Mouse (Mus musculus) liver, embryonic 12.5 days (tissue): Measurements from ENCODE around the gene Dse. TPM values are rescaled to one million over a fixed set of nuclear protein-coding genes. Genes with fewer than 3 reads are reported as not detected.
A peak's percentile ranks its signal among the peaks of the same experiment; 100 is the strongest.
"Not testable (repeated sequence)": the region's sequence is repeated elsewhere in the genome, so short reads cannot be mapped to it uniquely, and the experiment has no call there.

Experiments
- ATAC-seq: fragments of 200-750 bp; cut with Nextera tagmentation; 2 replicates; pipeline ENCODE4 v1.8.0; 2017; ENCODE audit warnings: moderate number of reproducible peaks, mild to moderate bottlenecking, moderate library complexity
- H3K27ac ChIP-seq: fragments of 300-500 bp; sonication (generic); 2 replicates; pipeline ENCODE4 v1.5.1; 2016; ENCODE audit warnings: mild to moderate bottlenecking
- H3K27me3 ChIP-seq: fragments of 300-500 bp; sonication (generic); replicated peaks from 2 replicates; pipeline ENCODE4 v1.6.1; 2016; ENCODE audit warnings: mild to moderate bottlenecking, moderate library complexity
- H3K36me3 ChIP-seq: fragments of 300-500 bp; sonication (generic); 2 replicates; pipeline ENCODE4 v1.6.1; 2016; ENCODE audit warnings: mild to moderate bottlenecking, moderate library complexity
- H3K4me1 ChIP-seq: fragments of 300-500 bp; sonication (generic); 2 replicates; pipeline ENCODE4 v1.6.1; 2016
- H3K4me2 ChIP-seq: fragments of 300-500 bp; sonication (generic); 2 replicates; pipeline ENCODE4 v1.6.1; 2016; ENCODE audit warnings: mild to moderate bottlenecking, moderate library complexity
- H3K4me3 ChIP-seq: fragments of 300-500 bp; sonication (generic); 2 replicates; pipeline ENCODE4 v1.5.1; 2016; ENCODE audit warnings: mild to moderate bottlenecking, moderate library complexity
- H3K9ac ChIP-seq: fragments of 300-500 bp; sonication (generic); 2 replicates; pipeline ENCODE4 v1.6.1; 2016; ENCODE audit warnings: mild to moderate bottlenecking, moderate library complexity
- H3K9me3 ChIP-seq: fragments of 300-500 bp; sonication (generic); replicated peaks from 2 replicates; pipeline ENCODE4 v1.6.1; 2016; ENCODE audit warnings: mild to moderate bottlenecking, moderate library complexity
- WGBS: fragments of 180-500 bp; shearing (Covaris S2); methylation state at CpG from one replicate; pipeline ENCODE4 v1.1.7; 2016; ENCODE audit not compliant: insufficient replicate concordance; 5-methylcytosine and 5-hydroxymethylcytosine counted together
- polyA plus RNA-seq: library from polyadenylated mRNA; unstranded; fragments of >200 nt; fragmentation: Nextera tagmentation; extraction: Ambion mirVana; gene quantifications from 2 replicates; pipeline ENCODE4 v1.2.1, GENCODE M21; 2016

Dse gene
- polyA plus RNA-seq, result 10.1 and 10.8 TPM in 2 replicates

GRCm38 (mm10) chr10:34207503-34207850 is at the start of gene Dse:
Gene Dse (minus strand): TSS chr10:34207715.
- WGBS, result 1% methylated on average over 14 of the region's 14 CpGs
- no peak for ATAC-seq
- Histone ChIP-seq H3K27ac (peak within 1 kb of the TSS; percentile 59), H3K4me3 (peak within 1 kb of the TSS; percentile 59), H3K27me3 (peaks cover 41% of the 10 kb centered on the region), H3K36me3 (no peaks in the 10 kb centered on the region), H3K4me1 (peaks cover 5% of the 10 kb centered on the region; the same call in 1 of the 2 replicates), H3K9ac (peak within 1 kb of the TSS; percentile 55), H3K9me3 (no peaks in the 10 kb centered on the region), H3K4me2 (peak within 1 kb of the TSS; percentile 82)

DNA sequence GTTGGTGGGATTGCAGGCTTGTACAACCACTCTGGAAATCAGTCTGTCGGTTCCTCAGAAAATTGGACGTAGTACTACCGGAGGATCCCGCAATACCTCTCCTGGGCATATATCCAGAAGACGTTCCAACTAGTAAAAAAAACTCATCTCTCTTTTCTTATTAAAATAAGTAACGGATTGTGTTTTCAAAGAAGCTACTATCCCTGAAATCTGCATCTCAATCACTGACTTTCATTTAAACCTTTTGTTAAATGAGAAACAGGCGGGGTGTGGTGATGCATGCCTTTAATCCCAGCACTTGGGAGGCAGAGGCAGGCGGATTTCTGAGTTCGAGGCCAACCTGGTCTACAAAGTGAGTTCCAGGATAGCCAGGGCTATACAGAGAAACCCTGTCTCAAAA is 45.3 kb upstream of the Dse start:
- H3K4me1 ChIP-seq, H3K4me3 ChIP-seq, H3K4me2 ChIP-seq, H3K9me3 ChIP-seq, H3K9ac ChIP-seq, H3K27me3 ChIP-seq, H3K27ac ChIP-seq, ATAC-seq, H3K36me3 ChIP-seq: not testable (repeated sequence)
- 81% methylated on average over 9 of the region's 9 CpGs for WGBS

- Histone ChIP-seq H3K4me2 (no peak overlapping the region), H3K4me1 (peaks cover 7% of the 10 kb centered on the region), H3K9ac (no peak overlapping the region), H3K27ac (no peak overlapping the region), H3K36me3 (no peaks in the 10 kb centered on the region), H3K27me3 (no peaks in the 10 kb centered on the region), H3K4me3 (no peak overlapping the region), H3K9me3 (no peaks in the 10 kb centered on the region)
- WGBS, result 11% methylated on average over 2 of the region's 2 CpGs
- ATAC-seq, result no peak
Measured at GRCm38 (mm10) chr10:34249594-34249993, 42.1 kb upstream of the Dse start.

GRCm38 (mm10) chr10:34247757-34248156 is 40.2 kb upstream of the Dse start:
- no peak overlapping the region for H3K9ac ChIP-seq
- H3K9me3 ChIP-seq, result no peaks in the 10 kb centered on the region
- WGBS, result 56% methylated on average over 3 of the region's 3 CpGs
- peaks cover 11% of the 10 kb centered on the region for H3K4me1 ChIP-seq
- H3K4me3 ChIP-seq, result no peak overlapping the region
- H3K27ac ChIP-seq, result no peak overlapping the region
- H3K36me3 ChIP-seq, result no peaks in the 10 kb centered on the region
- H3K27me3 ChIP-seq, result no peaks in the 10 kb centered on the region
- H3K4me2 ChIP-seq, result no peak overlapping the region
- no peak for ATAC-seq

DNA sequence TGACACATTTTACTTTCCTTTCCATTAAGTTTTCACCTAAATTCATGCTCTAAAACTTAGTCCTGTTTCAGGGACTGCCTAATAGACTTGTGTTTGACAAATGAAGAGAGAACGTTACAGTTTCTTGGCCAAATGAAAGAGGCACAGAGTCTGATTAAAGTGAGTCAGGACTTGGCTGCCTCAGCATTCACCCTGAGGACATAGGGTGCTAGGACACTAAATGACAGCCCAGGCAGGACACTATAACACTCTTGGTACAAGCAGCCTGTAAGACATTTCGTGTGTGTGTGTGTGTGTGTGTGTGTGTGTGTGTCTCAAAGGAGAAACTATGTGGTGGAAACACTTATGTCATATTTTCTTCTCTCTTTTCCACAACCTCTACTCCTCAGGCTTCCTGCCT is 38.6 kb upstream of the Dse start:
- no peak overlapping the region for H3K4me2 ChIP-seq
- ATAC-seq, result no peak
- no peak overlapping the region for H3K9ac ChIP-seq
- peaks cover 11% of the 10 kb centered on the region for H3K4me1 ChIP-seq
- H3K9me3 ChIP-seq, result no peaks in the 10 kb centered on the region
- 63% methylated on average over 2 of the region's 2 CpGs for WGBS
- no peaks in the 10 kb centered on the region for H3K27me3 ChIP-seq
- H3K27ac ChIP-seq, result no peak overlapping the region
- no peak overlapping the region for H3K4me3 ChIP-seq
- H3K36me3 ChIP-seq, result no peaks in the 10 kb centered on the region

DNA sequence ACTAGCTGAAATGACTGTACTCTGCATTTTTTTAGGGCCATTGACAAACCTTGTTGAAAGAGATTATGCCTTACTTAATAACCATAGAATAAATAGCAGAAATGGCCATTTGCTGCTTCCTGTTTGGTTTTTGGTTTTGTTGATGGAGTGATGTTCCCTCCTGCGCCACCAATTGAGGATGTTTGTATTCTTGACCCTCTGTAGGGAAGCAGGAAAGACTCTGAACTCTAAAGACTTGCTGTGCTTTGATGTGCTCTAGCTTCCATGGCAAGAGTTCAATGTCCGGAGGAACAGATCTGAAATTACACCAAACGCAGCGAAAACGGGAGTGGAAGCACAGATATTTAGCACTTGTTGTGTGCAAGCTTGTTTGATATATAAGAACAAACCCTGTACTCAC is 37.2 kb upstream of the Dse start:
- no peak overlapping the region for H3K4me3 ChIP-seq
- no peak overlapping the region for H3K27ac ChIP-seq
- no peaks in the 10 kb centered on the region for H3K9me3 ChIP-seq
- H3K4me1 ChIP-seq, result peaks cover 14% of the 10 kb centered on the region
- WGBS, result 70% methylated on average over 5 of the region's 5 CpGs
- ATAC-seq, result no peak
- no peaks in the 10 kb centered on the region for H3K36me3 ChIP-seq
- no peaks in the 10 kb centered on the region for H3K27me3 ChIP-seq
- no peak overlapping the region for H3K9ac ChIP-seq
- H3K4me2 ChIP-seq, result no peak overlapping the region

- peak overlapping the region; percentile 76 for H3K27ac ChIP-seq
- no peak overlapping the region; the same call in 1 of the 2 replicates for H3K9ac ChIP-seq
- peak; percentile 97 for ATAC-seq
Measured at GRCm38 (mm10) chr10:34238536-34238935, 31.0 kb upstream of the Dse start.

DNA sequence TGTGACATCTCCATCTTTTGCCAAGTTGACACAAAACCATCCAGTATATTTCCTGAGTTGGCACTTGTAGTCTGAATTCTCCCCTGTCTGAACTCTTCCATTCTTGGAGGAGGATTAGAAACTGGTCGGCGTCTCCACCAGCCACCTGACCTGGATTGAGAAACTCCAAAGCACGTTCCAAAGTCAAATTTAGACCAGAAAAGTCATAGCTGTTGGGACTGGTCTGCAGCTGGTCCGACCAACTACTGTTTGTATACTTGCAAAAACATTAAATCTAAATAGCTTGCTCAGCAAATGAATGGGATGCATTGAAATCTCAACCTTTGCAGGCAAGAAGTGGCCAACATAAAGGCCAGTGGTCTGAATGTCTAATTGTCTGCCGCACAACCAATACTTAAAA is 29.1 kb upstream of the Dse start:
- peaks cover 24% of the 10 kb centered on the region for H3K4me1 ChIP-seq
- no peak overlapping the region for H3K27ac ChIP-seq
- no peaks in the 10 kb centered on the region for H3K9me3 ChIP-seq
- H3K9ac ChIP-seq, result no peak overlapping the region
- WGBS, result 80% methylated on average over 5 of the region's 5 CpGs
- no peak overlapping the region for H3K4me2 ChIP-seq
- no peak for ATAC-seq
- no peak overlapping the region for H3K4me3 ChIP-seq
- no peaks in the 10 kb centered on the region for H3K36me3 ChIP-seq
- no peaks in the 10 kb centered on the region for H3K27me3 ChIP-seq

More at GRCm38 (mm10) chr10:34238536-34238935, 31.0 kb upstream of the Dse start:
- Histone ChIP-seq H3K4me3 (no peak overlapping the region), H3K4me1 (peaks cover 24% of the 10 kb centered on the region), H3K9me3 (no peaks in the 10 kb centered on the region), H3K36me3 (no peaks in the 10 kb centered on the region), H3K4me2 (peak overlapping the region; percentile 48), H3K27me3 (no peaks in the 10 kb centered on the region)
- 35% methylated on average over 4 of the region's 4 CpGs for WGBS

GRCm38 (mm10) chr10:34235384-34235783 is 27.9 kb upstream of the Dse start:
- Histone ChIP-seq H3K4me3 (no peak overlapping the region), H3K27me3 (no peaks in the 10 kb centered on the region), H3K9ac (no peak overlapping the region), H3K4me2 (no peak overlapping the region), H3K27ac (no peak overlapping the region), H3K4me1 (peaks cover 21% of the 10 kb centered on the region), H3K9me3 (no peaks in the 10 kb centered on the region), H3K36me3 (no peaks in the 10 kb centered on the region)
- 19% methylated on average over 3 of the region's 3 CpGs for WGBS
- ATAC-seq, result no peak

- no peak for ATAC-seq
- Histone ChIP-seq H3K9me3 (no peaks in the 10 kb centered on the region), H3K4me2 (no peak overlapping the region), H3K4me1 (peaks cover 17% of the 10 kb centered on the region), H3K9ac (no peak overlapping the region), H3K4me3 (no peak overlapping the region), H3K27ac (no peak overlapping the region), H3K27me3 (no peaks in the 10 kb centered on the region), H3K36me3 (no peaks in the 10 kb centered on the region)
- 25% methylated on average over 2 of the region's 2 CpGs for WGBS
Measured at GRCm38 (mm10) chr10:34233931-34234745, 26.6 kb upstream of the Dse start.

- peaks cover 12% of the 10 kb centered on the region for H3K4me1 ChIP-seq
- WGBS, result 72% methylated on average over 1 of the region's 1 CpGs
- H3K27ac ChIP-seq, result no peak overlapping the region
- H3K4me2 ChIP-seq, result no peak overlapping the region
- H3K9me3 ChIP-seq, result no peaks in the 10 kb centered on the region
- no peak overlapping the region for H3K4me3 ChIP-seq
- H3K9ac ChIP-seq, result no peak overlapping the region
- H3K36me3 ChIP-seq, result no peaks in the 10 kb centered on the region
- no peak for ATAC-seq
- H3K27me3 ChIP-seq, result no peaks in the 10 kb centered on the region; the same call in 1 of the 2 replicates
Measured at GRCm38 (mm10) chr10:34233418-34233817, 25.9 kb upstream of the Dse start.

DNA sequence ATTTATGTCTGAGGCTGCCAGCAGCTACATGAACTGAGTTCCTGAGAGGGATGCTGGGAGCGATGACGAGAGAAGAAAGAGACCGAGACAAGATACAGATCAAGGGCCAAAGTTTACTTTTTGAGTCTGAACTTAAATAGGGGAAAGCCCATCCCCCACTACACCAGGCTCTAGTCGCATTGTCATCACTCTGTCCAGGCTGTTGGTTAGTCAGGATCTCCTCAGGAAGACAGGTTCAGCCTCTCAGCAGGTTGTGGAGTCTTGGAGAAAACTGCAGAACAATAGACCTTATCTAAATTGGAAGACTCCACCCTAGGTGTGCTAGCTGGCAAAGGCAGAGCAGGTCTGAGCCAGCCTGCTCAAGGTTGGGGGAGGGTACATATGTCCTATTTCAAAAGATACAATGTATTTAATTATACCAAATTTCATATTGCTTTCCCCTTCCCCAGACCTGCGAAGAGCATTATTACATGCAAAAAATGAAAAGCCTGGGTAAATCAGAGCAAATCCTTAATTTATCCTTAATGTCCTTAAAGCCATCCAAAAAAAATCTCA is 22.7 kb upstream of the Dse start:
- ATAC-seq, result no peak
- H3K9me3 ChIP-seq, result no peaks in the 10 kb centered on the region
- H3K4me2 ChIP-seq, result no peak overlapping the region
- H3K27ac ChIP-seq, result no peak overlapping the region
- no peak overlapping the region for H3K9ac ChIP-seq
- no peaks in the 10 kb centered on the region; the same call in 1 of the 2 replicates for H3K27me3 ChIP-seq
- no peak overlapping the region for H3K4me3 ChIP-seq
- H3K4me1 ChIP-seq, result no peaks in the 10 kb centered on the region; the same call in 1 of the 2 replicates
- H3K36me3 ChIP-seq, result no peaks in the 10 kb centered on the region
- WGBS, result 33% methylated on average over 5 of the region's 5 CpGs
